Mouse (Mus musculus) left cerebral cortex, adult 11 months (tissue): ENCODE measurements around the gene Ank3.

Experiments used
- DNase-seq: peaks from one replicate; pipeline ENCODE4 v3.0.0; 2022; ENCODE audit warnings: low spot score

The Ank3 gene

GRCm38 (mm10) chr10:69936443-69937067, 538.0 kb downstream of the Ank3 start:
- DNase-seq = no peak

- DNase-seq = no peak
Measured at GRCm38 (mm10) chr10:69937291-69937921, 538.8 kb downstream of the Ank3 start.

GRCm38 (mm10) chr10:69939144-69939543, 540.6 kb downstream of the Ank3 start:
- no peak for DNase-seq

GRCm38 (mm10) chr10:69939966-69940365, 541.4 kb downstream of the Ank3 start:
- DNase-seq = no peak

- DNase-seq = no peak
Measured at GRCm38 (mm10) chr10:69941001-69941400, 542.4 kb downstream of the Ank3 start.

- no peak for DNase-seq
Measured at GRCm38 (mm10) chr10:69944845-69945244, 546.3 kb downstream of the Ank3 start.

- DNase-seq = no peak
Measured at GRCm38 (mm10) chr10:69945870-69946269, 547.3 kb downstream of the Ank3 start.

GRCm38 (mm10) chr10:69946271-69946670, 547.7 kb downstream of the Ank3 start:
- no peak for DNase-seq

- DNase-seq = no peak
Measured at GRCm38 (mm10) chr10:69947093-69947492, 548.5 kb downstream of the Ank3 start.

- no peak for DNase-seq
Measured at GRCm38 (mm10) chr10:69950236-69950918, 551.8 kb downstream of the Ank3 start.

GRCm38 (mm10) chr10:69950919-69951236, 552.3 kb downstream of the Ank3 start:
- no peak for DNase-seq

GRCm38 (mm10) chr10:69951426-69951825, 552.9 kb downstream of the Ank3 start:
- no peak for DNase-seq

- no peak for DNase-seq
Measured at GRCm38 (mm10) chr10:69952316-69952715, 553.7 kb downstream of the Ank3 start.

- DNase-seq = no peak
Measured at GRCm38 (mm10) chr10:69954657-69955267, 556.2 kb downstream of the Ank3 start.

GRCm38 (mm10) chr10:69962226-69962625, 563.7 kb downstream of the Ank3 start:
- no peak for DNase-seq

- no peak for DNase-seq
Measured at GRCm38 (mm10) chr10:69962976-69963375, 564.4 kb downstream of the Ank3 start.

- DNase-seq = no peak
Measured at GRCm38 (mm10) chr10:69964611-69965010, 566.0 kb downstream of the Ank3 start.

- DNase-seq = no peak
Measured at GRCm38 (mm10) chr10:69965085-69965484, 566.5 kb downstream of the Ank3 start.

GRCm38 (mm10) chr10:69967994-69968393, 569.4 kb downstream of the Ank3 start:
- no peak for DNase-seq

- no peak for DNase-seq
Measured at GRCm38 (mm10) chr10:69979636-69980035, 581.1 kb downstream of the Ank3 start.

GRCm38 (mm10) chr10:69981386-69982097, 583.0 kb downstream of the Ank3 start:
- DNase-seq = no peak

- DNase-seq = no peak
Measured at GRCm38 (mm10) chr10:69982701-69983100, 584.1 kb downstream of the Ank3 start.
